Mouse (Mus musculus): Measurements from ENCODE around the gene Mettl9.
A peak's percentile ranks its signal among the peaks of the same experiment; 100 is the strongest.

Mettl9 gene

GRCm38 (mm10) chr7:121044251-121044650, 10.0 kb downstream of the Mettl9 start:
- DNase-seq (ENCODE audit: low spot score), result no peak

- DNase-seq (ENCODE audit: low spot score), result no peak
These were observed 11.6 kb downstream of the Mettl9 start for GRCm38 (mm10) chr7:121045671-121046453.

GRCm38 (mm10) chr7:121047624-121048023, 13.4 kb downstream of the Mettl9 start:
- no peak for DNase-seq (ENCODE audit: low spot score)

GRCm38 (mm10) chr7:121053071-121053470, 18.8 kb downstream of the Mettl9 start:
- no peak for DNase-seq (ENCODE audit: low spot score)

- DNase-seq (ENCODE audit: low spot score), result no peak
These were observed 25.4 kb downstream of the Mettl9 start for GRCm38 (mm10) chr7:121059477-121060218.

- DNase-seq (ENCODE audit: low spot score), result no peak
These were observed 30.1 kb downstream of the Mettl9 start for GRCm38 (mm10) chr7:121064309-121064708.

GRCm38 (mm10) chr7:121071276-121071675, 37.0 kb downstream of the Mettl9 start:
- no peak for DNase-seq (ENCODE audit: low spot score)

GRCm38 (mm10) chr7:121072506-121072905, 38.3 kb downstream of the Mettl9 start:
- DNase-seq (ENCODE audit: low spot score), result no peak

- DNase-seq (ENCODE audit: low spot score), result no peak
These were observed 40.0 kb downstream of the Mettl9 start, which contains the start of gene Igsf6 for GRCm38 (mm10) chr7:121074281-121074680. Gene Igsf6, minus strand, starts transcription at chr7:121074572.

- no peak for DNase-seq (ENCODE audit: low spot score)
These were observed 40.7 kb downstream of the Mettl9 start for GRCm38 (mm10) chr7:121074801-121075400.

- no peak for DNase-seq (ENCODE audit: low spot score)
These were observed 41.2 kb downstream of the Mettl9 start for GRCm38 (mm10) chr7:121075416-121075815.

GRCm38 (mm10) chr7:121077311-121077710, 43.1 kb downstream of the Mettl9 start:
- DNase-seq (ENCODE audit: low spot score), result no peak

GRCm38 (mm10) chr7:121077829-121078228, 43.6 kb downstream of the Mettl9 start:
- peak; percentile 81 for DNase-seq (ENCODE audit: low spot score)

GRCm38 (mm10) chr7:121081350-121081749, 47.1 kb downstream of the Mettl9 start, which contains the start of gene Otoa:
Gene Otoa, plus strand, starts transcription at chr7:121081650.
- DNase-seq (ENCODE audit: low spot score), result no peak

GRCm38 (mm10) chr7:121081816-121082215, 47.6 kb downstream of the Mettl9 start:
- DNase-seq (ENCODE audit: low spot score), result peak; percentile 34

- no peak for DNase-seq (ENCODE audit: low spot score)
These were observed 48.8 kb downstream of the Mettl9 start for GRCm38 (mm10) chr7:121082949-121083513.

GRCm38 (mm10) chr7:121084840-121085453, 50.7 kb downstream of the Mettl9 start:
- DNase-seq (ENCODE audit: low spot score), result no peak

GRCm38 (mm10) chr7:121085500-121085899, 51.3 kb downstream of the Mettl9 start:
- DNase-seq (ENCODE audit: low spot score), result peak; percentile 23

- DNase-seq (ENCODE audit: low spot score), result no peak
These were observed 54.5 kb downstream of the Mettl9 start for GRCm38 (mm10) chr7:121088745-121089144.

GRCm38 (mm10) chr7:121090748-121091147, 56.5 kb downstream of the Mettl9 start:
- DNase-seq (ENCODE audit: low spot score), result no peak

- no peak for DNase-seq (ENCODE audit: low spot score)
These were observed 58.8 kb downstream of the Mettl9 start for GRCm38 (mm10) chr7:121093026-121093425.

All from embryo, embryonic 10.5 days (tissue).